Mouse (Mus musculus) spleen, adult 2 months (tissue): ENCODE results near the gene Bmpr1b. TPM values are rescaled to one million over a fixed set of nuclear protein-coding genes. Genes with fewer than 3 reads are reported as not detected.

Experiments used
- DNase-seq, 2 experiments: peaks; one replicate each; pipeline versions ENCODE4 v3.0.0 to v3.0.0-alpha.2; 2012 to 2021; ENCODE audit warnings: low spot score in 2 of 2, low read depth in 1 of 2
- H3K27ac ChIP-seq: fragments of 200-500 bp; 2 replicates; pipeline ENCODE4 v1.5.1; 2012; ENCODE audit warnings: low read length, inconsistent platforms; ENCODE audit not compliant: insufficient read depth
- H3K27me3 ChIP-seq: fragments of 200-500 bp; 2 replicates; pipeline ENCODE4 v1.6.1; 2012; ENCODE audit warnings: mild to moderate bottlenecking, moderate library complexity, low read length, inconsistent platforms; ENCODE audit not compliant: control insufficient read depth, insufficient read depth
- H3K36me3 ChIP-seq: fragments of 200-500 bp; 2 replicates; pipeline ENCODE4 v1.6.1; 2012; ENCODE audit warnings: mild to moderate bottlenecking, low read length, inconsistent platforms; ENCODE audit not compliant: control insufficient read depth, insufficient read depth
- H3K4me1 ChIP-seq: fragments of 200-500 bp; 2 replicates; pipeline ENCODE4 v1.6.1; 2011; ENCODE audit warnings: inconsistent platforms; ENCODE audit not compliant: control insufficient read depth, insufficient read depth, insufficient read length
- H3K4me3 ChIP-seq: fragments of 200-500 bp; 2 replicates; pipeline ENCODE4 v1.5.1; 2011; ENCODE audit warnings: mild to moderate bottlenecking, inconsistent platforms; ENCODE audit not compliant: insufficient read depth, insufficient read length; ENCODE audit errors: extremely low read depth
- CTCF ChIP-seq: fragments of 200-500 bp; IDR thresholded peaks from 2 replicates; pipeline ENCODE4 v1.5.1; 2011; ENCODE audit warnings: mild to moderate bottlenecking, inconsistent platforms; ENCODE audit not compliant: insufficient read depth, insufficient read length, insufficient replicate concordance; ENCODE audit errors: extremely low read depth
- POLR2A ChIP-seq: fragments of 200-500 bp; IDR thresholded peaks from 2 replicates; pipeline ENCODE4 v1.6.1; 2011; ENCODE audit warnings: low read depth, low read length, inconsistent platforms
- WGBS: fragments of 180-500 bp; shearing (Covaris S2); methylation state at CpG from one replicate; pipeline ENCODE4 v1.1.7; 2018; 5-methylcytosine and 5-hydroxymethylcytosine counted together
- polyA plus RNA-seq: library from polyadenylated mRNA; depleted of rRNA; stranded (reverse); fragments of >200 nt; gene quantifications from 2 replicates; pipeline ENCODE4 v1.2.3, GENCODE M21; 2012

Gene Bmpr1b
- polyA plus RNA-seq, 1 experiment: 0.06 TPM

DNA sequence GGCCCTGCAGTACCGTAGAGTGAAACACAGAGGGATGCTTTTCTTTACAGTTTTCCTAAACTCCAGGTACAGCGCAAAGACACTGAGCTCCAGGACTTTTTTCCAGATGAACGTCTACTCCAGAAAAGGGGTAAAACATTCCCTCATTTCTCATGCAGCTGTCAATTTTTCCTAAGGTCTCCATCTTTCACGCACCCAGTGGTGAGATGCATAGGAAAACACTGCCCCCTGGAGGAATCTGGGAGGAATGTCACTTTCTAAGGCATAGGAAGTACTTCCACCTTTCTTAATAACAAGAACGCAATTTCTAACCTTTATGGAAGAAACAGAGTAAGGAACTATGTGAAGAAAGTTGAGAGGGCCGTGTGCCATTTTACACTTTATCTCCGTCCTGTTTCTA, 330.4 kb downstream of the Bmpr1b start:
- TF ChIP-seq CTCF (no peak), POLR2A (no peak)
- Histone ChIP-seq H3K4me3 (no peak overlapping the region), H3K4me1 (no peaks in the 10 kb centered on the region), H3K27me3 (no peaks in the 10 kb centered on the region), H3K36me3 (no peaks in the 10 kb centered on the region), H3K27ac (no peak overlapping the region)
- WGBS: 45% methylated on average over 7 of the region's 7 CpGs
- DNase-seq: no peak

DNA sequence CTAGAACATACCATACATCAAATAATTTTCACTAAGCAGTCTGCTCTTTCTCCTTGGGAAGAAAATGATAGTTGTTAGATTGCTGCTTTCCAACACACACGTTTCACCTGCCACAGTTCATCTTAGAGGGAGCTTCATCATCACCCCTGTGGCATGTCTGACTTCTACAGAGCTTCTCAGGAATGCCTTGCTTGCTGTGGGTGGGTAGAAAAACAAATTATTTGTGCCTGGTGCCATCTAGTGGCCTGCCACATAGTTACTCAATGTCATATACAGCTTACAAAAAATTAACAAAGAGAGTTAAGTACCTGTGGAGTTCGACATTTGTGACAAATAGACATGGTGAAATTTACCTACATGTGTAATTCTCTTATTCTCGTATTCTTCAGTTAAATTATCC, 338.1 kb downstream of the Bmpr1b start:
- WGBS: 16% methylated on average over 3 of the region's 3 CpGs

DNA sequence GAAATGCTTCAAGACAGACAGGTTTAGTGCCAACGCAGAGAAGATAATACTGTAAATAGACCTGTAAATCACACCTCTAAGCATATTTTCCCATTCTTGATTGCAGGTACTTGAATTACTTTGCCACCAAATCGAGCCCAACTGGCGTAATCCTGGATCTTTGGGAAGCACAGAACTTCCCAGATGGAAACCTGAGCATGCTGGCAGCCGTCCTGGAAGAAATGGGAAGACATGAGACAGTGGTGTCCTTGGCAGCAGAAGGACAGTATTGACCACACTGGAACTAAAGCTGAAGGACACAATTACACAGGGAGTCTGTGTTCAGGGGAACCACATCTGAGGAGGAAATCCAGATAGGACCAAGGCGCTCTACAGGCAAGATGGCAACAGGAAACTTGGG, 340.9 kb downstream of the Bmpr1b start:
- WGBS: 70% methylated on average over 5 of the region's 5 CpGs
- no peak overlapping the region for H3K27ac ChIP-seq
- no peak for TF ChIP-seq POLR2A
- no peak for TF ChIP-seq CTCF
- no peak for DNase-seq
- H3K4me3 ChIP-seq: no peak overlapping the region
- no peaks in the 10 kb centered on the region for H3K4me1 ChIP-seq
- no peaks in the 10 kb centered on the region for H3K27me3 ChIP-seq
- no peaks in the 10 kb centered on the region for H3K36me3 ChIP-seq

More for the DNA sequence above, 338.1 kb downstream of the Bmpr1b start:
- Histone ChIP-seq H3K27ac (no peak overlapping the region), H3K27me3 (no peaks in the 10 kb centered on the region), H3K36me3 (no peaks in the 10 kb centered on the region), H3K4me3 (no peak overlapping the region), H3K4me1 (no peaks in the 10 kb centered on the region)
- TF ChIP-seq CTCF (no peak), POLR2A (no peak)
- DNase-seq: no peak

DNA sequence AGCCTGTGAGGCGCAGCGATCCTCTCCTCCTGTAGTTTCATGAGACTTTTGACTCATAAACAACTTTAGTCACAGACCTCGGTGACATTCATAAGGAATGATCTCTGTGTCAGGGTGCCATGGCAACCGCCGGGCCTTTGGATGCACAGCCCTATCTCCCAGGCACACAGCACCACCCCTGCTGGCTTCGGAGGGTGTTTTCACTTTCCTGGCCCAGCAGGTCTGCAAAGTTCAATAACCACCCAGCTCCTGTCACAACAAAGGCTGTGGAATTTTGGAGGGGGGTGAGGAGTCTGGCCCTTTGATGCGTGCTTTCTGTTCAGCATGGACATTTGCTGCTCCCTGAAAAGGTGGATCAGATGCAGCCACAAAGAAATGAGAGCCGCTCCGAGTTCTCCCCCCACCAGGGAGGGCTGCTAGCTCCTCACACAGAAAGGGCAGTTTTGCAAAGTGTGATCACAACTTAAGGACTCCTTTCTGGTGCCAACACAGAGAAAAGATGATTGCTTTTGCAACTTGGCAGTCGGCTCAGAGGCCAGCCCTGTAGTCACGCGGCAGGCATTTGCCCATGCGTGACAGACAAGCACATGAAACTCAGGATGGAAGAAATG, 349.8 kb downstream of the Bmpr1b start:
- TF ChIP-seq POLR2A: no peak
- TF ChIP-seq CTCF: no peak
- WGBS: 83% methylated on average over 13 of the region's 13 CpGs
- DNase-seq: no peak
- no peaks in the 10 kb centered on the region for H3K4me1 ChIP-seq
- H3K27me3 ChIP-seq: no peaks in the 10 kb centered on the region
- H3K4me3 ChIP-seq: no peak overlapping the region
- H3K36me3 ChIP-seq: no peaks in the 10 kb centered on the region
- H3K27ac ChIP-seq: no peak overlapping the region

DNA sequence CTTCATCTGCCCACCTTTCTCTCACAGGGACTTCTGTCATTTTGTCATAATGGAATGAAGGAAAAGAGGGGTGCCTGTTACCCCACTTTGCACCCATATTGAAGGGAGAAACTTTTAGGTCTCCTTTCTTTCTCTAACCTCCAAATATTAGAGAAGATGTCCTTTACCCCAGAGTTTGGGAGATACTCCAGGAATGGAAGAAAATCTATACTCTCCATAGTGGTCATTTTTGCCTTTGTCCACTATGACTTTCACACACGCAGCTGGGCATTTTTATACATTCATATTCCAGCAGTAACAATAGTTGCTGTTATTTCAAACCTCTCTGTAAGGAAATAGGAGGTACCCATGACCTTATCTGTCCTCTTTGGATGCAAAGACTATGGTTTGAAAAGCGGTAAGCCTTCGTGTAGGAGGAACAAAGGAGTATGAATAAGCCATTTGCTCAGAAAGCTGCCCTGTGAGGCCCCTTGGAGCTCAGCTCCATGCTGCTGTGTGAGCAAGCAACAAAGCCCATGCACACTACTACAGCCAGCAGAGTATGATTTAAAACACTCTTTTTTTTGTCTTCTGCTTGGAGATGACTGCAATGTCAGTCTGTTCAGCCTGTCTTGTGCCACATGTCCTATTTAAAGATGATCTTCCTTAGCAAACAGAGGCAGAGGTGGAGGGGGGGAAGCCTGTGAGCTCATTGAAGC, 350.5 kb downstream of the Bmpr1b start:
- H3K4me1 ChIP-seq: no peaks in the 10 kb centered on the region
- H3K4me3 ChIP-seq: no peak overlapping the region
- TF ChIP-seq POLR2A (no peak), CTCF (no peak)
- H3K27ac ChIP-seq: no peak overlapping the region
- H3K36me3 ChIP-seq: no peaks in the 10 kb centered on the region
- WGBS: 78% methylated on average over 3 of the region's 3 CpGs
- no peaks in the 10 kb centered on the region for H3K27me3 ChIP-seq
- no peak for DNase-seq

DNA sequence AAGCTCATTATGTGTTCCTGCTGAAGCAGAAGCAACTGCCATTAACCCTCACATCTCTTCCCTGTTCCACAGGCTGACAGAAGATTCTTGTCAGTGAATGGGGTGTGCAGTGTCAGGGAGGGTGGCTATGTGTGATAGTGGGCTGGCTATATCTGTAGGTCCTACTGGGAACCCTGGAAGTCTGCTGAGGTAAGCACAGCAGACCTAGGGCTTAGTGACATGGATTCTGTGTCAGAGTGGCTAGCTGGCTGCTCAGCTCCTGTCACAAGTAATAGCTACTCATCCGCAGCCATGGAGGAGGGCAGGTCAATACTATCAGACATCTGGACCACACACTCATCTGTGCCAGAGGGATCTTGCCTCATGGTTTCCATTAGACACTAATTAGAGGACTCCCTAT, 354.4 kb downstream of the Bmpr1b start:
- 88% methylated on average over 1 of the region's 1 CpGs for WGBS
- Histone ChIP-seq H3K4me1 (no peaks in the 10 kb centered on the region), H3K27ac (no peak overlapping the region), H3K36me3 (no peaks in the 10 kb centered on the region), H3K27me3 (no peaks in the 10 kb centered on the region), H3K4me3 (no peak overlapping the region)
- TF ChIP-seq POLR2A (no peak), CTCF (no peak)
- DNase-seq: no peak

DNA sequence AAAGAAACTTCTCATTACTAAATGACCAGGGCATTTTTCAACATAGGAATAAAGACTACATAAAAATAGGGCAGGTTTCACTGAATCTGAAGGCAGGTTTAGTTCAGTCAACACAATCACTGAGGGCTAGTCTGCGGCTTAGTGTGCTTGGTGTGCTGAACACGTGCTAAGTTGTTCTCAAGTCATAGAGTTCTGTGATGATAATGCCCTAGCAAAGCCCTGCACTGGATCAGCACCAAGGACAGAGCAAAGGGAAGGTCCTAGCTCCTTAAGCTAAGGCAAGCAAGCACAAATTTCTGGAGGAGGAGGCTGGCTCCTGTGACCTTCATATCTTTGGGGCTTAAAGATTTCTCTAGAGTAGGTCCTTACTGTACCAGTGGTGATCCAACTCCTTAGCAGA, 357.9 kb downstream of the Bmpr1b start:
- 22% methylated on average over 2 of the region's 2 CpGs for WGBS

More for the DNA sequence above, 357.9 kb downstream of the Bmpr1b start:
- Histone ChIP-seq H3K27me3 (no peaks in the 10 kb centered on the region), H3K4me3 (no peak overlapping the region), H3K27ac (no peak overlapping the region), H3K4me1 (no peaks in the 10 kb centered on the region), H3K36me3 (no peaks in the 10 kb centered on the region)
- no peak for DNase-seq
- TF ChIP-seq CTCF (no peak), POLR2A (no peak)
